Mouse (Mus musculus) brain, embryonic 14.5 days (tissue): ENCODE data around the gene Afmid.
A peak's percentile ranks its signal among the peaks of the same experiment; 100 is the strongest.

Experiments
- CTCF ChIP-seq: fragments of 200-500 bp; IDR thresholded peaks from 2 replicates; pipeline ENCODE4 v1.5.1; 2012; ENCODE audit warnings: inconsistent platforms, mild to moderate bottlenecking, moderate library complexity, borderline replicate concordance; ENCODE audit not compliant: insufficient read depth, insufficient read length; ENCODE audit errors: extremely low read depth
- POLR2A ChIP-seq: fragments of 200-500 bp; IDR thresholded peaks from 2 replicates; pipeline ENCODE4 v1.6.1; 2012; ENCODE audit warnings: mild to moderate bottlenecking, inconsistent platforms, borderline replicate concordance; ENCODE audit not compliant: poor library complexity, insufficient read depth, insufficient read length, severe bottlenecking; ENCODE audit errors: extremely low read depth

- 0 out of 2 replicates have a peak, but pooled peaks have one; percentile 0 for TF ChIP-seq CTCF
- no peak for TF ChIP-seq POLR2A
These were observed 34.9 kb upstream of the Afmid start for GRCm38 (mm10) chr11:117790703-117791440.
